Mouse (Mus musculus) granulocyte monocyte progenitor cell, adult 5-6 weeks (primary cell): ENCODE measurements around the gene Akap8. TPM values are rescaled to one million over a fixed set of nuclear protein-coding genes. Genes with fewer than 3 reads are reported as not detected.

ENCODE experiments used
- total RNA-seq, 2 experiments: library from RNA; stranded (forward) in 1 of 2; stranded (reverse) in 1 of 2; fragments of 200-712, 200-1000 nt in 1 of 2; fragments of >200 nt in 1 of 2; fragmentation: Nextera tagmentation in 1 of 2; gene quantifications; 2 replicates each; pipeline ENCODE4 v1.2.3; 2014 to 2017

The Akap8 gene
- total RNA-seq, 2 experiments from 2014 or later = 58.2 to 132 TPM

Other genes with a start within 250 kb of the Akap8 start
- not detected in 2 replicates for gene Notch3, start 154.4 kb downstream of the Akap8 start, total RNA-seq (2014; fragmentation: Nextera tagmentation)
- gene Notch3, start 154.4 kb downstream of the Akap8 start, total RNA-seq (2017) = not detected in 2 replicates
- not detected in 2 replicates for gene Ephx3, start 131.7 kb downstream of the Akap8 start, total RNA-seq (2014; fragmentation: Nextera tagmentation)
- gene Ephx3, start 131.7 kb downstream of the Akap8 start, total RNA-seq (2017) = not detected in 2 replicates
- 116 and 144 TPM in 2 replicates for gene Brd4, start 36.5 kb downstream of the Akap8 start, total RNA-seq (2014; fragmentation: Nextera tagmentation)
- 14.4 and 22.2 TPM in 2 replicates for gene Brd4, start 36.5 kb downstream of the Akap8 start, total RNA-seq (2017)
- gene Akap8l, start 29.4 kb upstream of the Akap8 start, total RNA-seq (2014; fragmentation: Nextera tagmentation) = 31.6 and 55.2 TPM in 2 replicates
- 58.8 and 65.8 TPM in 2 replicates for gene Akap8l, start 29.4 kb upstream of the Akap8 start, total RNA-seq (2017)
- 33.7 and 36.7 TPM in 2 replicates for gene Wiz, start 68.2 kb upstream of the Akap8 start, total RNA-seq (2014; fragmentation: Nextera tagmentation)
- gene Wiz, start 68.2 kb upstream of the Akap8 start, total RNA-seq (2017) = 4.7 and 5.5 TPM in 2 replicates
- gene Rasal3, start 82.3 kb upstream of the Akap8 start, total RNA-seq (2014; fragmentation: Nextera tagmentation) = 44.1 and 84.5 TPM in 2 replicates
- 44.5 and 60.1 TPM in 2 replicates for gene Rasal3, start 82.3 kb upstream of the Akap8 start, total RNA-seq (2017)
- 0.80 and 1.1 TPM in 2 replicates for gene Pglyrp2, start 102.9 kb upstream of the Akap8 start, total RNA-seq (2014; fragmentation: Nextera tagmentation)
- 2.1 TPM in 1 of 2 replicates, not detected in the other for gene Pglyrp2, start 102.9 kb upstream of the Akap8 start, total RNA-seq (2017)
- not detected in 2 replicates for gene Cyp4f39, start 131.5 kb upstream of the Akap8 start, total RNA-seq (2014; fragmentation: Nextera tagmentation)
- 0.21 TPM in 1 of 2 replicates, not detected in the other for gene Cyp4f39, start 131.5 kb upstream of the Akap8 start, total RNA-seq (2017)
- 1.2 and 1.9 TPM in 2 replicates for gene Cyp4f17, start 184.8 kb upstream of the Akap8 start, total RNA-seq (2014; fragmentation: Nextera tagmentation)
- 0.13 and 0.31 TPM in 2 replicates for gene Cyp4f17, start 184.8 kb upstream of the Akap8 start, total RNA-seq (2017)
- 10.5 and 17.7 TPM in 2 replicates for gene Cyp4f16, start 215.3 kb upstream of the Akap8 start, total RNA-seq (2014; fragmentation: Nextera tagmentation)
- 10.2 and 11.0 TPM in 2 replicates for gene Cyp4f16, start 215.3 kb upstream of the Akap8 start, total RNA-seq (2017)